Mouse (Mus musculus): Measurements from ENCODE around the gene Gabpb1.

The Gabpb1 gene

DNA sequence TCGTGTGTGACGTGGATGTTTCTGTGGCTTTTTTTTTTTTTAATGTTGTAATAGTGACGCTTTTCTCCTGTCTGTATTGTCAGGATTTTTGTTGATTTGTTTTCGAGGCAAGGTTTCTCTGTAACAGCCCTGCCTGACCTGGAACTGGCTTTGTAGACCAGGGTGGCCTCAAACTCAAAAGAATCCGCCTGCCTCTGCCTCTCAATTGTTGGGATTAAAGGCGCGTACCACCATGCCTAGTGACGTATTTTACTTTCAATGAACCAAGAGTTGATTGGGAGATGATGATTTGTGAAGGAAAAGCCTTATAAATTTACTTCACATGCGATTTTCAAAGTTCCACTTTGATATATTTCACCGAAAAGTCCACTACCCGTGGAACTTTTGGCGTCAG lies at the start of gene Gabpb1:
TSS of gene Gabpb1 (minus strand) at position 216 of the 394 bp plus-strand sequence.
- in situ Hi-C loops (cut with MboI; ENCODE audit: unreplicated experiment in 2 of 2), result no loop called here

DNA sequence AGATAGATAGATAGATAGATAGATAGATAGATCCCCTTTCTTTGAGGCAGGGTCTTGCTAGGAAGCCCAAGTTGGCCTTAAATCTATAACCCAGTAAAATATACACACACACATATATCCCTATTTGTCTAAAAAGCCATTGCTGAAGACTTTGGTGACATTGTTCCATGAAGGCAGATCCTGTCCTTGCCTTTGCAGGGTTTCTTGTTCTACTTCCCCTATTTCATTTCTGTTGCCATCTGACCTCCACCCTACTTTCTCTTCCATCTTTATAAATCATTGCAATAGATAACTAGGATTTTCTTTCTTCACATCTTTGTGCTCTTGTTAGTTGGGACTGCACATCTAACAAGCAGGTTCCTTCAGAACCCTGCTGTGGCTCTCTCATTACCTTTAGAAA lies 36.8 kb upstream of the Gabpb1 start:
- in situ Hi-C loops (cut with MboI; ENCODE audit: unreplicated experiment in 2 of 2), result loop anchor here in 1 of 2 experiments (5.0 kb wide), 1 partner anchor 41 kb away; no protein-coding TSS in a partner anchor

DNA sequence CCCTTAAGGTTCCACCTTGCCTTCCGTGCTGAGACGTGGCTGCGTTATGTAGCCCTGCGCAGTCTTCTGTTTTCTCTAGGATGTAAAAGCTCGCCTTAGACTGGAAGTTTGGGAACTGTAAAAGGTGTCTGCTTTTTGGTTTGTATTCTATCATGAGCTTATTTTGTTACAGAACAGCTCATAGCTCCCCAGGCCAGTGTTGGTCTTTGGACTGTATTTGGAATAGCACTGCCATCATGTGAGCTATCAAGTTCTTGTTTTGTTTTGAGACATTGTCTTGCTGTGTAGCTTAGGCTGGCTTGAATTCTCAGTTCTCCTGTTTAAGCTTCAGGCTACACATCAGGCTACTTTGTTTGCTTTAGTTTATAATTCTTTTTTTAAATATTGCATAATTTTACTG lies 36.4 kb upstream of the Gabpb1 start:
- in situ Hi-C loops (cut with MboI; ENCODE audit: unreplicated experiment in 2 of 2), result loop anchor here in 1 of 2 experiments (5.0 kb wide), 1 partner anchor 40 kb away; no protein-coding TSS in a partner anchor

DNA sequence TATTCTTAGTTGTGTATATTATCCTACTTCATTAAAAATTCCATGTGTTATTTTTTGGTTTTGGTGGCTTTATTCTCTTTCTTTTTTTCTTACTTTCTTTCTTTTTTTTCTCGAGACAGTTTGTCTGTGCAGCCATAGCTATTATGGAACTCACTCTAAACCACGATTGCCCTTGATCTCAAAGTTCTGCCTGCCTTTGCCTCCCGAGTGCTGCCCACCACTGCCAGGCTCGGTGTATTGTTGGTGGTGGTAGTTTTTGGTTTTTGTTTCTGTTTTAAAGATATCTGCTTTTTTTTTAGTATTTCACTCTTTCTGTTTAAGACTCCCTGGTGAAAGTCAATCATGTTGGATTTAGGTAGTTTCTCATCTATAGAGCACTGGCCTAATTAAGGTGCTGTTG lies 32.2 kb upstream of the Gabpb1 start:
- in situ Hi-C loops (cut with MboI; ENCODE audit: unreplicated experiment in 2 of 2), result no loop called here

DNA sequence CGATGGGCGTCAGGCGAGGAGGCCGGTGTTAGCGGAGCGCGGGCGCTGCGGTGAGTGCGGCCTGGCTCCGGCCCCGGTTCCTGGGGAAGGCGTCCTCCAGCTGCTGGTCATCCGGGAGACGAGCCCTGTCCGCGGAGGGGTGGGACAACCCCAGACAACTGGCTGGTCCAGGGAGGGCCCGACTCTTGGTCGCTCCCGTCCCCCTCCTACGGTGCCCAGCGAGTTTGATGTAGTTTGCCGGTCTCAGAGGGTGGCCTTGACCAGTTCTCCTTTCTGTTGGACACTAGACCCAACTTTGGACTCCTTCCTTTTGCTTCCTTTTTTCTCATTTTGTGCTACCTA lies 31.3 kb upstream of the Gabpb1 start:
- in situ Hi-C loops (cut with MboI; ENCODE audit: unreplicated experiment in 2 of 2), result no loop called here

DNA sequence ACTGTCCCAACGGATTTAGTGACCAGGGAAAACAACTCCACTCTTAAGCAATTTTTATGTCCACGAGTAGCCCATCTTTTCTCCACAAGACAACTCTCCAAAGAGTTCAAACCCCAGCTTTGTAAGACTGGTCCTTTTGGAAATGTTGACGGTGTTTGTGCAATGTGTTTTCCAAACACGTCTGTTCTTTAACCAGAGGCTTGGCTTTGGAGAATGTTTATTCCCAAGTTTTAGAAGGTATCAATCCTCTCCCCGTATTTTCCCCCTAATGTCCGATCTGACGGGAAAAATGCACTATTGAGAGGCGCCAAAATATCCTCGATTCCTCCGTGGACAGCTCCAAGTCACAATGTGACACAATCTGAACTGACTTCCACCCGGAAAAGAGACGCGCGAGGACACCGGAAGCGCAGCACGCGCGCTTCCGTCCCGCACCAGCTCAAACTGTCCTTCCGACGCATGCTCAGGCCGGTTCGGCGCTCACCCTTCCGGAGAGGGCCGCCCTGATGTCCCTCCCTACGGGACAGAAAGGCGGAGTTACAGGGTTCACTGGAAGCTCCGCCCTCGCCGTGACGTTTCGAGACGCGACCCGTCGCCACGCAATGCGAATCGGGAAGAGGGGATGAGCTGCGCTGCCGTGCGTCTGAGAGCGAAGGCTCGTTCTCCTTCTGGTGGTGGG lies 30.8 kb upstream of the Gabpb1 start, which contains the start of gene Usp8:
TSS of gene Usp8 (plus strand) at position 570 of the 679 bp plus-strand sequence.
- in situ Hi-C loops (cut with MboI; ENCODE audit: unreplicated experiment in 2 of 2), result no loop called here

DNA sequence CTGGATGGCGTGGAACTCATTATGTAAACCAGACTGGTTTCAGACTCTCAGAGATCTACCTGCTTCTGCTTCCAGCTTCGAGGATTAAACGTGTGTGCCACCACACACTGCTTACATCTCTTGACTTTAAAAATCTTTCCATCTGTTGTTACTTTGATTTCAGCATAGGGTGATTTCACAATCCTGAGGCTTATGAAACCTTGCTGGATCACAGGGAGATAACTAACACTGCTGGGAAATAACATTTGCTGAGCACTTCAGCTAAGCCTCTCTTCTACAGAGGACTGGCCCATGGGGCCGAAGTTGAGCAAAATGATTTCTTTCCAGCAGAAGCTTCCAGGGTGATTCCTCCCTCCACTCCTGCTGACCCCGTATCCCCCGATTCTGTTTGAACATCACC lies 19.1 kb upstream of the Gabpb1 start:
- in situ Hi-C loops (cut with MboI; ENCODE audit: unreplicated experiment in 2 of 2), result no loop called here

DNA sequence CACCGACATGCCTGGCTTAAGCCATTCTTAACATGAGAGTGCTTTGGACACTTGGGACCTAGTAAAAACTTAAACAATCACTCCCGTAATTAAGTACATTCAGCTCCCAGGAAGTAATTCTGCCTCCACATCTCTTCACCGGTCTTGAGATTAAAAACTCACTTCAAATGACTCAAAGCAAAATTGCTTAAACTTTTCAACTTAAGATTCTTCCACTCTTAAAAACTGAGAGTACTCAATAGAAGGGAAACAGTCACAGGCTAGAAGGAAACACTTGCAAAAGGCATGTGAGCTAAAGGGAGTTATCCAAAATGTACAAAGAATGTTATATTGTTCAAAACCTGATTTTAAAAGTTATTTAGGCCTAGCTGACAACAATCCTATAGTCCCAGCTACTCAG lies 15.2 kb upstream of the Gabpb1 start:
- in situ Hi-C loops (cut with MboI; ENCODE audit: unreplicated experiment in 2 of 2), result no loop called here

DNA sequence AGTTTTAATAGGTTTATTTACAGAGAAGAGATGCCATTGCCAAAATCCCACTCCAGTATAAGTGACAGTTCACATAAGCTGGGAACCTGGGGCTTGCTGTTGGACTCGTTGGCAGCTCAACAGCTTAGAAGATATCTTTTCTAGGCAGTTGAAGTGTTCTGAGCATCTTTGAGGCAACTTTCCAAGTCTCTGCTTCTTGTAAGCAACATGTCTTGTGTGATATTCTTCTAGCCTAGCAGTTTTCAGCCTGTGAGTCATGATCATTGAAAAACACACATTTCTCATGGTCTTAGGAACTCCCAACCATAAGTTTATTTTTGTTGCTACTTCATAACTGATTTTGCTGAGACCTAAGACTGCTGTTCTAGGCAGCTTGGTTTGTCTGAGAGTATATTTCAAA lies 6.8 kb upstream of the Gabpb1 start:
- in situ Hi-C loops (cut with MboI; ENCODE audit: unreplicated experiment in 2 of 2), result no loop called here

DNA sequence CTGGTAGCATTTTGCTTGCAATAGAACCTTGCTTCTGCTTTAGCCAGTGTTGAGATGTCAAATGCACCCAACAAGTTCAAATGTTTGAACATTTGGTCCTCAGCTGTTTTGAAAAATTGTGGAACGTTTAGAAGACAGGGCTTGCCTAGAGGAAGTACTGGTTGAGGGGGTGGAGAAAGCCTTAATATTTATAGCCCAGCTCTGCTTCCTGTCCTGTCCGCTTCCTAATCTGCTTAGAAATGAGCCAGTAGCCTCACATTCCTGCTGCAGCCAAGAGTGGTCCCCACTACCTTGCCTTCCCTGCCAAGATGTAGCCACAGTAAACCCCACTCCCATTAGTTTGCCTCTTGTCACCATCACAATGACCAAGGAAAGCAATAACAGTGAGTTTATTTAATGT lies 6.2 kb upstream of the Gabpb1 start:
- in situ Hi-C loops (cut with MboI; ENCODE audit: unreplicated experiment in 2 of 2), result no loop called here

DNA sequence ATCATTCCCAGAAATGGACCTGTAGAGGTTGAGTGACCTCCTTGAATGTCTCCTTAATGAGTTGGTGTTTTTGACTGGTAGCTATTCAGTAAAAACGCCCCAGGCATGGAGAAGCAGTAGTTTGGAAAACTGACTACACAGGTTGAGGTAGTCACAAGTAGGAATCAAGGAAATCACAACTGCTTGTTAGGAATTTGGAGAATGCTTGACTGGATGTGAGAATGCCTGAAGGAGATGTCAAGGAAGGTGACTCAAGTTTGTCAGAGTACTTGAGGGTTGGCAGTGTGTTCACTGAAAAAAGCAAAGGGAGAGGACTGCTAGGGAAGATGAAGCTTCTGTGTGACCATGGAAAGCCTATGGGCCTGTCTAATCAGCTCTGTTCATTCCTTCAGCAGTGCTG lies 1.2 kb upstream of the Gabpb1 start:
- in situ Hi-C loops (cut with MboI; ENCODE audit: unreplicated experiment in 2 of 2), result no loop called here

DNA sequence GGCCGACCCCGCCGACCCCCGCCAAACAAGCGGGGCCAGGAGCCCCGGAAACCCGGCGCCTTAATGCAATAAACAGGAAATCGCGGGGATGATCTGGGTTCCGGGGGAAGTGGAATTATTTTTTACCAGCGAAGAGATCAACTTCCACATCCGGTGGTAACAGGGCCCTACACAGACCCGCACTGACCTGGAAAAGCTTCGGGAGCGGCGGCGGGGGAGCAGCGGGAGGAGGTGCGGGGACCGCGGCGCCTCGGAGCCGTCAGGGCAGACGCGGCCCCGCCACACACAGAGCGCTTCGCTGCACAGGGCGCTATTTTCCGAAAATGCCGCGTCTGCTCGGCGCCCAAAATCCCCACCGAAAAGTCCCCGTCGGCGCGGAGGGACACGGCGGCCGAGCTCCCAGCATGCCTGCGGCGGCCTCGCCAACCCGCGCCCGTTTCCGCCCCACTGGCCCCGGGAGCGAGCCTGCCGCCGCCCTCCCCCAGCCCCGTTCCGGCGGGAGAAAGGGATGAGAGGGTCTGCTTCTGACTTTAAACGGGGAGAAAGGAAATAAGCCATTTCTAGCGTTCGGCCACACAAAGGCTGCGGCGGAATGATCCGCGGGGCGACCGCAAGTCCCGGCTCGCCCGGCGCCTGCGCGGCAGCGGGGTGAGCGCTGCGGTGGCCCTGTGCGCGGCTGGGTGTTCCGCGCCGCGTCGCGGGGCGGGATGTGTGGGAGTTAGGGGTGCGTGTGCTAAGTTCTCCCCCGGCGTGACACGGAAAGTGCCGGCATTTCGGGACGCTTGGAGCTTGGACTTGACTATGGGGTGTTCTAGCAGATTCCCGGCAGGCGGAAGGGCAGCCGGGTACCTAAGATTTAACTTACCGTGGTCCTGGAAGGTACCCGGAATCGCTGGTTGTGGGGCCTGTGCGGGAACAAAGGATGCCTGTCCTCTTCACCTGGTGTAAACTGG lies 692 bp downstream of the Gabpb1 start:
- in situ Hi-C loops (cut with MboI; ENCODE audit: unreplicated experiment in 2 of 2), result no loop called here

DNA sequence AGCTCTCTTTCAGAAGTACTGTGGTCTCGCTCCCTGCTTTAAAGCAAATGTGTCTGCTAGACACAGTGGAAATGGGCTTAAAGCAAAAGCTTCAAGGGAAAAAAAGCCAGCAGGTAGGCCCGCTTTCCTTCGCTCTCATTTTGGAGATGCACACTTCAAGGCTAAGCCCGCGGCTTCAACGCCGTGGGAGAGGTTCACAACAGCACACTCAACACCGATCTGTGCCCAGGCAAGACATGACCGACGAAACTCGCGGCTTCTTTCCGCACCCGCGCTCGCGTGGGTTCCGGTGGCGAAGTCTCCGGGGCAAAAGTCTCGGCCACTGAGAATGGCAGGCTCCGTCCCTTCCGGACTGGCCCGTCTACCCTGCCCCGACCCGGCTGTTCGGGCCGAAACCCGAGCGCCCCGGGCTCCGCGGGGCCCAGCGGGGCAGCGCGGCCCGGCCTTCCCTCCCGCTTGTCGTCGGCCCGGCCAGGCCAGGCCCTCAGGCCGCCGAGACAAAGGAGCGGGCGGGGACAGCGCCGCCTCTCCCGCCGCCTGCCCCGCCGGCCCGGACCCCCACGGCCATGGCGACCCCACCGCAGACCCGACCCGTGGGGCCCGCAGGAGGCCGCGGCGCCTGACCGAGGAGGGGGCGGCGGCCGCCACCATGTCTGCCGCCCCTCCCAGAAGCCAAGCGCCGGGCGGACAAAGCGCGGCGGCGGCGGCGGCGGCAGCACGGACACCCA lies 1.5 kb downstream of the Gabpb1 start:
- in situ Hi-C loops (cut with MboI; ENCODE audit: unreplicated experiment in 2 of 2), result loop anchor here in 1 of 2 experiments (5.0 kb wide), 1 partner anchor 38 kb away; no protein-coding TSS in a partner anchor

DNA sequence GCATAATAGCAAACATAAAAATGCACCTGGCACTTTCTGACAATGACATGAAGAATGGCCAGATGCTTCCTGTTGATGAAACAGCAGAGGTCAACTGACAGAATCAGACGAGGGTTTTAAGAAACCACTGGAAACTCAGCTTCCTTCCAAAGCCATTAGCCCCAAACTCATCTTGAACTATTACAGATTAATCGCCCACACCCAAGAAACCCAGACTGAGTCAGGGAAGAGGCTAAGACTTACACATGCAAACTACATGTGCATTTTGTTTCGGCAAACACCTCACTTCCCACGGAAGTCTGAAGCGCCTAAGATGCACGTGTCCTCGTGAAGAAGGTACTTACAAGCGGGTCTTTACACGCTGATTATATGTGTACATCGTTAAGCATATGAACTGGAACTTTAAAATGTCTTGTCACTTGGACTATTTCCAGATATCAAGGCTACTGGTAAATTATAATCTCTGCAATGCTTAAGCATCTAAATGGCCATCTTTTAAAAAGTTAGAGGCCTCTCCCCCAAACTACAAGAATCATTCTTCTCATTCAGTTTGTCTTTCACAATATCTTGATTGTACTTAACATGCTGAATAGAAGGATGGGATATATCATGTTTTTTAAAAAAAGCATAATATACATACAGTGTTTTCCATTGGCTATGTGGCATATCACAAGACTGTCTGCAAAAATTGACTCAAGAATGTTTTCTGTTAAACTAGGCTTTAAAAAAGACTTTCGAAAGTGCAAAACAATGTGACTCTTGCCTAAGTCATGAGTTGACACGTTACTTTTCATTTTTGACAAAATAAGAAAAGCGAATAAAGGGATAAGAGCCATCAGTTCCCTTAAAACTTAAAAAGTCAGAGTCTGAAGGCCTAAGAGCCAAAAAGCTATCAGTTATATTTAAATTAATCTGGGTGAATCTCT lies 2.6 kb downstream of the Gabpb1 start:
- in situ Hi-C loops (cut with MboI; ENCODE audit: unreplicated experiment in 2 of 2), result loop anchor here in 1 of 2 experiments (5.0 kb wide), 1 partner anchor 39 kb away; no protein-coding TSS in a partner anchor

DNA sequence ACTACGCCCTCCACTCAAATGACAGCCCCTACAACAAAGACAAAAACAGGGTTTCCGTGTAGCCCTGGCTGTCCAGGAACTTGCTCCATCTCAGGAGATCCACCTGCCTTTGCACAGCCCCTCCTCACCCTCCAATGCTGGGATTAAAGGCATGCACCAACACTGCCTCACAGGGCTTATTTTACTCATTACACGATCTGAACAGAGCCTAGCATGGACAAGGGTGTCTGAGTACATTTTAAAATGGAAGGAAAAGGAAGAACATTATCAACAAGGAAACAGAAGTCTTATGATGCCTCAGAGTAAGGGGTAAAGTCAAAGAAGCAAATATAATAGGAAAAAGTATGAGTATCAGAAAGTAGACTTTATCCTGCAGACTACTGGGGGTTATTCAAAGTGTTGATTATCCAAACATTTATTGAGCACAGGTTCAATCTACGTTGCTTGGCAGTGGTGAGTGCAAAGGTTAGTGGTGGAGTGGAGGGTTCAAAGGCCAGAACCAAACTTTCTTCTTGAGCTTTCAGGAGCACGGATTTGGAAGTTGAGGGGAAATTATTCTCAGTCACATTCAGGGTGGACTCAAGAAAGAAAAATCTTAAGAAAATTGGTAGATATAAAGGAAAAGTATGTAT lies 7.4 kb downstream of the Gabpb1 start:
- in situ Hi-C loops (cut with MboI; ENCODE audit: unreplicated experiment in 2 of 2), result no loop called here

DNA sequence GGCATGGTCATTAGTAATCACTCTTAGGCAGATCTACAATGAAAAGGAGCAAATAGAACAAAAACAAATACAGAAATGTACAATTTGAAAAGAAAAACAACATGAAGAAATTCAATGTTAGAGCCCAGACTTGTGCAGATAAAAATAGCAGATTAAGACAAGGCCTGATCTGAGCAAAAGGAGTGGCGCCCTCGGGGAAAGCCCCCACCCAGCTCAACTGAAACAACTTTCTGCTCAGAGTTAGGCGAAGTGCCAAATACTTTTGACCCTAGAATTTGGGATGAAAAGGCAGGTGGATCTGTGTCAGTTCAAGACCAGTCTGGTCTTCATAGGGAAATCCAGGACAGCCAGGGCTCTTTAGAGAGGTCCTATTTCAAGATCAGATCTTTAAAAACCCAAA lies 10.2 kb downstream of the Gabpb1 start:
- in situ Hi-C loops (cut with MboI; ENCODE audit: unreplicated experiment in 2 of 2), result no loop called here

DNA sequence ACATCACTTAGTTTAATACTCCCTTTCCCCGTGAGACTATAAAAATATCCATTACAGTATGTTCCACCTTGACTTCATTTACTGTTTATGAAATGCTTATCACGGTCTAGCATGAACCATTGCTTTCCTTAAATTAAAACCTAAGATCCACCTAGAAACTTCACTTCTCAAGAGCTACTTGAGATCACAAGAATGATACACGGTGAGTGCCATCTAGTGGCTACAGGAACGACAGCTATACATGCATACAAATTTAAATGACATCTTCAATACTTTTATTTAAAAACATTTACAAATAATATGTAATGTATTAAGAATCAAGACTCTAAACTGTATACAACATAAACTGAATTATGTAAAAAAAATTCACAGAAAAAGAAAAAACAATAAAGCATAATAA lies 12.7 kb downstream of the Gabpb1 start:
- in situ Hi-C loops (cut with MboI; ENCODE audit: unreplicated experiment in 2 of 2), result loop anchor here (5.0 kb wide), 1 partner anchor 66 kb away; no protein-coding TSS in a partner anchor

DNA sequence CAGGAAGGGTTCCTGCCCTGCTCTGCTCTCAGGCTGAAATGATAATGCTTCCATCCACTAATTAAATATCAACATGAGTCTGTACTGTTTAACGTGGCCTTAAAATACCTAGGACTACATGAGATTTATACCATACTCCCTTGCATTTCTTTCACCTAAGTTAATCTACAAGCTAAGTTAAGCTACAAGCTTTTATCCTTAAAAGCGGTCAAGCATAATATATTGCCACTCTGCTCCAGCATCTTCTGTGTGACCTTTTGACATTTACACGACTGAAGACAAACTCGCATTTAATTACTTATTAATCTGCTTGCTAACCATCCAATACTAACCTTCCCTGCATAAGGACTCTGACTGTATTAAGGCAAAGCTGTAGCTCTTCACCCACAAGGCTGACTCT lies 23.2 kb downstream of the Gabpb1 start:
- in situ Hi-C loops (cut with MboI; ENCODE audit: unreplicated experiment in 2 of 2), result no loop called here

DNA sequence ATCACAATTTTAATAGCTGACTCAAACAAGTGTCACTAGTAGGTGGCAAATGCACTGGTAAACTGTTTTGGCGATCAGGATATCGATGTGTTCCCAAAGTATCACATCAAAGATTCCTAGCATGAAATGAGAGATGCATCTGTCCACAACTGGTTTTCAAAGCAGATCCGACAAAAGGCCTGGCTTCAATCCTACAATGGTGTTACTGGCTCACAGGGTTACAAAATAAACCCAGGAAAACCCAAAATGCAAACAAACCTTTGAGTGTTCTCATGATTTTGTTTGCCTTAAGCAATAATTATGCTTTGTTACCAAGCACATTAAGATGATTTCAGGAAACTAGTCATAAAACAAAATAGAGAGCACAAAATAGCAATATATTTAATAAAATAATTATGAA lies 28.4 kb downstream of the Gabpb1 start:
- in situ Hi-C loops (cut with MboI; ENCODE audit: unreplicated experiment in 2 of 2), result no loop called here
